ENCODE assay signal across 21 mouse cellular contexts in genomic region chr5:30646036-30646435, GRCm38 (mm10). TPM values are rescaled to one million over a fixed set of nuclear protein-coding genes. Genes with fewer than 3 reads are reported as not detected.
DNase-seq lines count a peak whose midpoint lies in the region; ATAC-seq and TF ChIP-seq lines count a peak whose summit lies in the region.
"Had no signal": no experiment of that assay in that cellular context is flagged by ENCODE, and none has a peak within 500 bp of the region (broad histone marks: within the 10 kb centered on the region; RNA-seq: fewer than 3 reads in every experiment).

No protein-coding gene starts in this region.

- H3K36me3 ChIP-seq in hindbrain, embryonic 11.5 days (ENCODE audit: control insufficient read depth, insufficient read depth, low read length) = no peaks in the 10 kb centered on the region
- H3K36me3 ChIP-seq: embryonic facial prominence, embryonic 12.5 days; forebrain, embryonic 12.5 days; liver, embryonic 15.5 days; midbrain, embryonic 15.5 days had no signal

- no peak for TF ChIP-seq POLR2A in lung, adult 2 months (IDR thresholded peaks at IDR 0.05; ENCODE audit: borderline replicate concordance, extremely low read depth, low read depth, low read length)

- ATAC-seq in hindbrain, embryonic 11.5 days (ENCODE audit: low FRiP score) = no peak
- ATAC-seq: CD4-positive, CD25-positive, alpha-beta regulatory T cell, adult 4 months; midbrain, embryonic 15.5 days had no signal

- H3K9me3 ChIP-seq in hindbrain, embryonic 11.5 days (ENCODE audit: control insufficient read depth, low read length) = no peaks in the 10 kb centered on the region
- H3K9me3 ChIP-seq: embryonic facial prominence, embryonic 12.5 days; forebrain, embryonic 12.5 days; hindbrain, embryonic 13.5 days; liver, embryonic 15.5 days; midbrain, embryonic 15.5 days; neural tube, embryonic 12.5 days had no signal

- no peak overlapping the region for H3K4me2 ChIP-seq in hindbrain, embryonic 11.5 days (replicated peaks; ENCODE audit: low read depth, low read length)
- H3K4me2 ChIP-seq: embryonic facial prominence, embryonic 12.5 days; forebrain, embryonic 12.5 days; hindbrain, embryonic 13.5 days; liver, embryonic 15.5 days; midbrain, embryonic 15.5 days; neural tube, embryonic 12.5 days had no signal

- WGBS in lung, adult 2 months = 60% methylated on average over 2 of the region's 2 CpGs
- WGBS in hindbrain, embryonic 11.5 days = 75% methylated on average over 2 of the region's 2 CpGs

- no peak overlapping the region for H3K9ac ChIP-seq in hindbrain, embryonic 11.5 days (ENCODE audit: low read depth, low read length)
- H3K9ac ChIP-seq: embryonic facial prominence, embryonic 12.5 days; forebrain, embryonic 12.5 days; hindbrain, embryonic 13.5 days; liver, embryonic 15.5 days; midbrain, embryonic 15.5 days; neural tube, embryonic 12.5 days had no signal

- no peak overlapping the region for H3K4me3 ChIP-seq in lung, adult 2 months (replicated peaks; ENCODE audit: extremely low read depth, low read depth, low read length)
- H3K4me3 ChIP-seq in hindbrain, embryonic 11.5 days (ENCODE audit: low read depth, low read length) = no peak overlapping the region
- H3K4me3 ChIP-seq: embryonic facial prominence, embryonic 12.5 days; forebrain, embryonic 12.5 days; hindbrain, embryonic 13.5 days; left cerebral cortex, adult 2 months; liver, embryonic 15.5 days; midbrain, embryonic 15.5 days; neural tube, embryonic 12.5 days had no signal

- DNase-seq in adrenal gland, postnatal 14 days = peak; percentile 36
- no peak for DNase-seq in adrenal gland, postnatal 25 days
- DNase-seq in kidney, adult 8-10 months = peak; percentile 37 to 40
- no peak for DNase-seq in kidney, adult 11 months
- peak; percentile 61 for DNase-seq in lung, postnatal 10 days
- no peak for DNase-seq in lung, adult 2 months
- no peak for DNase-seq in hindbrain, embryonic 11.5 days (ENCODE audit: low spot score)
- DNase-seq: cerebellum, adult 2 months; cerebellum, postnatal 25 days; gastrocnemius, postnatal 25 days; layer of hippocampus, adult 9-11 months; right cerebral cortex, postnatal 14 days had no signal

- H3K4me1 ChIP-seq in lung, adult 2 months (ENCODE audit: control insufficient read depth, insufficient read depth, low read length) = peaks cover 3% of the 10 kb centered on the region; the same call in 1 of the 2 replicates
- H3K4me1 ChIP-seq in hindbrain, embryonic 11.5 days (replicated peaks; ENCODE audit: control insufficient read depth, insufficient read depth, low read length) = peaks cover 6% of the 10 kb centered on the region; the same call in 1 of the 2 replicates

- no peak overlapping the region for H3K27ac ChIP-seq in hindbrain, embryonic 11.5 days (ENCODE audit: low read depth, low read length)
- H3K27ac ChIP-seq: embryonic facial prominence, embryonic 12.5 days; forebrain, embryonic 12.5 days; hindbrain, embryonic 13.5 days; liver, embryonic 15.5 days; macrophage; midbrain, embryonic 15.5 days; neural tube, embryonic 12.5 days had no signal

- no peak for TF ChIP-seq CTCF in lung, adult 2 months (IDR thresholded peaks at IDR 0.05; ENCODE audit: insufficient read depth, low read length)

- no peaks in the 10 kb centered on the region for H3K27me3 ChIP-seq in hindbrain, embryonic 11.5 days (ENCODE audit: control insufficient read depth, insufficient read depth, low read length)
- H3K27me3 ChIP-seq: embryonic facial prominence, embryonic 12.5 days; forebrain, embryonic 12.5 days; hindbrain, embryonic 13.5 days; liver, embryonic 15.5 days; midbrain, embryonic 15.5 days; neural tube, embryonic 12.5 days had no signal

RNA-seq across cellular contexts. Expression of gene Slc35f6, which starts 1.7 kb away (rescaled TPM):
- total RNA-seq in adrenal gland, postnatal 14 days (2021) = 33.9 and 38.9 TPM in 2 replicates
- total RNA-seq in adrenal gland, postnatal 25 days (2021) = 51.4 and 52.6 TPM in 2 replicates
- 82.9 and 97.2 TPM in 2 replicates for polyA plus RNA-seq in lung, adult 2 months (2012; rRNA removed)
- polyA plus RNA-seq in hindbrain, embryonic 11.5 days (2014; fragmentation: Nextera tagmentation; extraction: Ambion mirVana) = 25.2 and 28.8 TPM in 2 replicates

RNA-seq across cellular contexts. Expression of gene Cenpa, which starts 20.5 kb away (rescaled TPM):
- 39.0 and 39.1 TPM in 2 replicates for total RNA-seq in adrenal gland, postnatal 14 days (2021)
- total RNA-seq in adrenal gland, postnatal 25 days (2021) = 15.1 and 19.2 TPM in 2 replicates
- polyA plus RNA-seq in lung, adult 2 months (2012; rRNA removed) = 12.2 and 13.8 TPM in 2 replicates
- polyA plus RNA-seq in hindbrain, embryonic 11.5 days (2014; fragmentation: Nextera tagmentation; extraction: Ambion mirVana) = 324 and 338 TPM in 2 replicates

RNA-seq across cellular contexts. Expression of gene Kcnk3, which starts 58.1 kb away (rescaled TPM):
- total RNA-seq in adrenal gland, postnatal 14 days (2021) = 678 and 701 TPM in 2 replicates
- 1,220 and 1,477 TPM in 2 replicates for total RNA-seq in adrenal gland, postnatal 25 days (2021)
- polyA plus RNA-seq in lung, adult 2 months (2012; rRNA removed) = 85.5 and 98.7 TPM in 2 replicates
- polyA plus RNA-seq in hindbrain, embryonic 11.5 days (2014; fragmentation: Nextera tagmentation; extraction: Ambion mirVana) = 0.65 and 0.66 TPM in 2 replicates
- polyA plus RNA-seq: macrophage had no signal

Comparison
In these comparisons a context has a peak if more than half of its experiments do, and no peak if none do; other contexts are left out.
1. DNase-seq: peak in adrenal gland, postnatal 14 days (single experiment), kidney, adult 8-10 months (2 of 2) and lung, postnatal 10 days (single experiment); none in adrenal gland, postnatal 25 days (single experiment), kidney, adult 11 months (single experiment), lung, adult 2 months (single experiment) and hindbrain, embryonic 11.5 days (single experiment).